Mouse (Mus musculus) cerebellum, postnatal 4 days (tissue): ENCODE measurements at regions not wholly inside any gene's neighbourhood (a gene's known extent, or its start where the extent isn't known, plus 50 kb on each side); places are given as distances from the start of the nearest gene placed in this dataset.

ENCODE experiments used
- DNase-seq, 2 experiments: peaks; one replicate each; pipeline ENCODE4 v3.0.0; 2022; ENCODE audit warnings: low spot score in 2 of 2, mixed read lengths in 1 of 2

- no peak for DNase-seq
Observed at GRCm38 (mm10) chr12:98337644-98338043, 69.2 kb downstream of the Gpr65 start.

- DNase-seq = no peak
Observed at GRCm38 (mm10) chr12:98339536-98339935, 71.1 kb downstream of the Gpr65 start.

- DNase-seq = no peak
Observed at GRCm38 (mm10) chr12:98342158-98342557, 73.7 kb downstream of the Gpr65 start.

GRCm38 (mm10) chr12:98343653-98344052 is 75.2 kb downstream of the Gpr65 start:
- DNase-seq = no peak

- no peak for DNase-seq
Observed at GRCm38 (mm10) chr12:98347056-98347455, 78.6 kb downstream of the Gpr65 start.

GRCm38 (mm10) chr12:98347550-98348318 is 79.3 kb downstream of the Gpr65 start:
- peak in 1 of 2 experiments; percentile 17 for DNase-seq

- DNase-seq = no peak
Observed at GRCm38 (mm10) chr12:98349864-98350643, 81.6 kb downstream of the Gpr65 start.

- no peak for DNase-seq
Observed at GRCm38 (mm10) chr12:98352401-98352800, 84.0 kb downstream of the Gpr65 start.

GRCm38 (mm10) chr12:98354545-98354944 is 86.1 kb downstream of the Gpr65 start:
- no peak for DNase-seq

GRCm38 (mm10) chr12:98367583-98367982 is 99.1 kb downstream of the Gpr65 start:
- no peak for DNase-seq

- no peak for DNase-seq
Observed at GRCm38 (mm10) chr12:98370771-98371170, 102.3 kb downstream of the Gpr65 start.

GRCm38 (mm10) chr12:98375214-98375910 is 106.9 kb downstream of the Gpr65 start:
- no peak for DNase-seq
